Mouse (Mus musculus): ENCODE measurements around the gene Dcx.

DNA sequence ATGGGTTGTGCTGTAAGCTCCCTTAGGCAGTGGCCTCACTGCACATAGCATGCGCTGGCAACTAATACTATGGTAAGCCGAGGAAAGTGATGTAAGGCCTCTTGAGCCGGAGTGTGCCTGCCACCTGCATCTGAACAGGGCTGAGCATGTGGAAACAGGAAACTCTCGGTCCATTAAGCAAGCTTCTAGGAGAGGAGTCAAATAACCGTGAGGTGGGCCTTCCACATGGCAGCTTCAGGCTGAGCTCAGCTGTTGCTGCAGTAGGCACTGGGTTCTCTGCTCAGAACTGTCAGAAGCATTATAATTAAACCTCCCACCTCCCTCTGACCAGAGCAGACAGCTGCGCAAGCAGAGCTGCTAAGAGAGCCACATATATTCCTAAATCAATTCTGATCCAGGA is 33.1 kb upstream of the Dcx start:
- TF ChIP-seq CTCF (conservative IDR thresholded peaks at IDR 0.05; ENCODE audit: low read length) (no peak), NANOG (IDR thresholded peaks at IDR 0.05; ENCODE audit: borderline replicate concordance, low read length) (no peak), POU5F1 (IDR thresholded peaks at IDR 0.05; ENCODE audit: borderline replicate concordance, low read length) (no peak)

All from E14TG2a.4 (cell line).